Mouse (Mus musculus) heart, postnatal 0 days (tissue): ENCODE data around the gene Tfdp2. TPM values are rescaled to one million over a fixed set of nuclear protein-coding genes. Genes with fewer than 3 reads are reported as not detected.

Experiments
- ATAC-seq: fragments of 200-750 bp; cut with Nextera tagmentation; 2 replicates; pipeline ENCODE4 v1.8.0; 2017; ENCODE audit warnings: low read depth, moderate number of reproducible peaks, moderate library complexity; ENCODE audit not compliant: insufficient read depth
- DNase-seq: peaks from one replicate; pipeline ENCODE4 v3.0.0-alpha.2; 2016; ENCODE audit warnings: low spot score
- H3K27ac ChIP-seq: fragments of 300-500 bp; sonication (generic); 2 replicates; pipeline ENCODE4 v1.5.1; 2014; ENCODE audit warnings: low read depth, mild to moderate bottlenecking
- H3K27me3 ChIP-seq: fragments of 300-500 bp; sonication (generic); 2 replicates; pipeline ENCODE4 v1.6.1; 2014; ENCODE audit warnings: low read length, mixed read lengths; ENCODE audit not compliant: control insufficient read depth, insufficient read depth
- H3K36me3 ChIP-seq: fragments of 300-500 bp; sonication (generic); replicated peaks from 2 replicates; pipeline ENCODE4 v1.6.1; 2014; ENCODE audit warnings: low read length, mixed read lengths; ENCODE audit not compliant: control insufficient read depth, insufficient read depth
- H3K4me1 ChIP-seq: fragments of 300-500 bp; sonication (generic); 2 replicates; pipeline ENCODE4 v1.6.1; 2014; ENCODE audit warnings: antibody characterized with exemption; ENCODE audit not compliant: control insufficient read depth, insufficient read depth
- H3K4me2 ChIP-seq: fragments of 300-500 bp; sonication (generic); 2 replicates; pipeline ENCODE4 v1.6.1; 2014; ENCODE audit warnings: low read depth, mild to moderate bottlenecking, low read length, moderate library complexity
- H3K4me3 ChIP-seq: fragments of 300-500 bp; sonication (generic); 2 replicates; pipeline ENCODE4 v1.5.1; 2014; ENCODE audit warnings: low read depth, low read length
- H3K9ac ChIP-seq: fragments of 300-500 bp; sonication (generic); replicated peaks from 2 replicates; pipeline ENCODE4 v1.6.1; 2014; ENCODE audit warnings: low read depth, low read length, mixed read lengths
- H3K9me3 ChIP-seq: fragments of 300-500 bp; sonication (generic); replicated peaks from 2 replicates; pipeline ENCODE4 v1.6.1; 2016; ENCODE audit warnings: low read length; ENCODE audit not compliant: control insufficient read depth
- CTCF ChIP-seq: IDR thresholded peaks from 2 replicates; pipeline ENCODE4 v1.5.1; 2016; ENCODE audit warnings: antibody characterized with exemption, control low read depth, low read depth
- EP300 ChIP-seq: IDR thresholded peaks from 2 replicates; pipeline ENCODE4 v1.6.1; 2016; ENCODE audit warnings: antibody characterized with exemption, low read depth
- WGBS: fragments of 180-500 bp; shearing (Covaris S2); extraction: QIAGEN DNeasy Blood & Tissue Kit; methylation state at CpG from one replicate; pipeline ENCODE4 v1.1.7; 2014; 5-methylcytosine and 5-hydroxymethylcytosine counted together
- polyA plus RNA-seq: library from polyadenylated mRNA; unstranded; fragments of >200 nt; fragmentation: Nextera tagmentation; extraction: Ambion mirVana; gene quantifications from 2 replicates; pipeline ENCODE4 v1.2.1, GENCODE M21; 2015
- total RNA-seq: library from RNA; depleted of rRNA; stranded (reverse); fragments of >200 nt; gene quantifications from 2 replicates; pipeline ENCODE4 v1.2.3, GENCODE M21; 2014; ENCODE audit warnings: low replicate concordance; rRNA removed

The Tfdp2 gene
- total and polyA plus RNA-seq, 2 experiments from 2014 or later, result 32.5 to 33.4 TPM

DNA sequence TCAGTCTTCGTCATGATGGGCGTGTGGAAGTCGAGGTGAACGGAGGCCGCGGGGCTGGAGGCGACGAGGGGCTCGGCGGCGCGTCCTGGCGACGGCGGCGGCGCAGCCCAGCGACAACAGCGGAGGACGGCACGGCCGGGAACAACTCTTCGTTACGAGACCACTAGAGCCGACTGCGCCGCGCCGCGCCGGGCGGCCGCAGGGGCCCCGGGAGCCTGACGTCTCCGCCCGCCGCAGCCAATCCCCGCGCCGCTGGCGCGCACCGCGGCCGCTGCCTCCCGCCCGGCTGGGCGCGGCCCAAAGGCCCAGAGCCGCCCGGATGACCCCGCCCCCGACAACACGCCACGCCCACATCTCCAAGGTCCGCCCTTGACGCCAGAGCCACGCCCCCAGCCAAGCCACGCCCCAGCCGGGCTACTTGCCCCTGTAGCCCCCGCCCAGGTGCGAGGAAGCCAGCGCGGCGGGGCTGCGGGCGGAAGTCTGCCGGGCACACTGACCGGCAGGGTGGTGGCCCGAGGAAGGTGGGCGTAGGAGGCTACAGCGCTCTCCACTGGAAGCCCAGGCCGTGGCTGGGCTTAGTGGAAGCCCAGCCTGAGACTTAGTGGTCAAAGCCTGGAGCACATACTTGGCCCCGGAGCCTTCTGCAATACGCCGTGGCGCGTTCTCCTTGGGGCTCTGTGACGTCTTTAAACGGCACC lies 168.2 kb downstream of the Tfdp2 start, which contains the start of gene Atp1b3:
Atp1b3 (minus strand) TSS at position 302 of the 698 bp plus-strand sequence.
- H3K4me3 ChIP-seq, result peak within 1 kb of the TSS; percentile 79
- TF ChIP-seq EP300 (no peak), CTCF (no peak)
- DNase-seq (peak; percentile 93), ATAC-seq (peak; percentile 97)
- H3K27ac ChIP-seq, result peak within 1 kb of the TSS; percentile 96
- peaks cover 16% of the 10 kb centered on the region for H3K4me1 ChIP-seq
- H3K4me2 ChIP-seq, result peak within 1 kb of the TSS; percentile 79
- under 1% methylated on average over 61 of the region's 81 CpGs for WGBS
- H3K36me3 ChIP-seq, result no peaks in the 10 kb centered on the region
- H3K27me3 ChIP-seq, result no peaks in the 10 kb centered on the region
- H3K9me3 ChIP-seq, result no peaks in the 10 kb centered on the region
- peak within 1 kb of the TSS; percentile 72 for H3K9ac ChIP-seq

DNA sequence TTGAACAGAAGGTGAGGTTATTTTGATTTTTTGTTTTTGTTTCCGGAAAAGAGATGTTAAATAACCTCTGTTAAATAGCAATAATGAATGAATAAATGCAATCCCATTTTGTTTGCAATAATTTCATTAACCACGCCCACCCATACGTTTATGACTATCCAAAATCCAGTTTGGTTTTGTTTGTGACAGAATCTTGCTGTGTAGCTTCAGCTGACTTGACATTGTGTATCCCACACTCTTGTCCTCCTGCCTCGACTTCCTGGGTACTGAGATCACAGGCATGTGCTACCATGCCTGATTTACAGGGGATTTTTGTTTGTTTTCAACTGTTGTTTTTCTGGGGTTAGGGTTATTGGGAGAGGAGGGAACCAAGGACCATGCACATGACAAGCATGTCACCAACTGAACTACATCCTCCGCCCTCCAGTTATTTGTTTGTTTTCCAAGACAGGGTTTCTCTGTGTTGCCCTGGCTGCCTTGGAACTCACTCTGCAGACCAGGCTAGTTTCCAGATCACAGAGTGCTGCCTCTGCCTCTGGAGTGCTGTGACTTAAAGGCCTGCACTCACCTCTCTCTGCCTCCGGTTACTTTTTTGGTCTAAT lies 169.3 kb downstream of the Tfdp2 start:
- no peak overlapping the region for H3K9ac ChIP-seq
- H3K4me3 ChIP-seq, result no peak overlapping the region
- no peak overlapping the region for H3K27ac ChIP-seq
- no peaks in the 10 kb centered on the region for H3K9me3 ChIP-seq
- ATAC-seq, result no peak
- TF ChIP-seq CTCF, result no peak
- TF ChIP-seq EP300, result no peak
- 60% methylated on average over 6 of the region's 6 CpGs for WGBS
- peaks cover 16% of the 10 kb centered on the region for H3K4me1 ChIP-seq
- no peak for DNase-seq
- no peak overlapping the region for H3K4me2 ChIP-seq
- no peaks in the 10 kb centered on the region for H3K27me3 ChIP-seq
- no peaks in the 10 kb centered on the region for H3K36me3 ChIP-seq

DNA sequence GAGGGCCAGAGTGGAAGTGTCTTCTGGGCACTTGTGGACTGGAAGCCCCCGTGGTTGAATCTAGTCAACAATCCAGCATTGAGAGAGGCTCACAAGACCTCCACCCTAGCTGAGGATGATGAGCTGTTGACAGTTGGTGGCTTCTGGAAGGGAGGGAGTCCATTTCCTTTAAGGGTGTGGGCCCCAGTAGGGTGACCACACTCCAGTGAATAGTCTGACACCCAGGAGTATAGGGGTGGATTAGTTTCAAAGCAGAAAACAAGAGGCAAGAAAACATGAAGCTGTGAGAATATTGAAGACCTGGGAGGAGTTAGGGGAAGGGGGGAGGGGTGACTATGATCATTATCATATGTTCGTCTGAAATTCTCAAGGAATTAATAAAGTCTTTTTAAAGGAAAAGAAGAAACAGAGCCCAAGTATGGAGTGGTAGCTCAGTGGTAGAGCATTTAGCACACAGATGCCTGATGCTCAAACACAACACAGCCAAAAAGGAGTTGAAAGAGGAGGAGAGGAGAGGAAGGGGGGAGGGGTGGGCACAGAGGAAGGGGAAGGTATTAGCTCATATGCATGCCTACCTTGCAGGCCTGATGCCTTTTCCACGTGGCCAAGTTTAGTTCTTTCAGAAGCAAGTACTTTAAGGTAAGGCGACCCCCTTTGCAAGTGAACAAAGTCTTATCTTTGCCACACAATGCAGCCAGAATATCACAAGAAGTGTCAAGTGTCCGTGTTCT lies 173.7 kb downstream of the Tfdp2 start:
- ATAC-seq (no peak), DNase-seq (no peak)
- Histone ChIP-seq H3K27me3 (no peaks in the 10 kb centered on the region), H3K4me2 (no peak overlapping the region), H3K27ac (no peak overlapping the region), H3K4me1 (no peaks in the 10 kb centered on the region; the same call in 1 of the 2 replicates), H3K4me3 (no peak overlapping the region), H3K36me3 (no peaks in the 10 kb centered on the region), H3K9ac (no peak overlapping the region), H3K9me3 (no peaks in the 10 kb centered on the region)
- 29% methylated on average over 5 of the region's 5 CpGs for WGBS
- no peak for TF ChIP-seq CTCF
- TF ChIP-seq EP300, result no peak

DNA sequence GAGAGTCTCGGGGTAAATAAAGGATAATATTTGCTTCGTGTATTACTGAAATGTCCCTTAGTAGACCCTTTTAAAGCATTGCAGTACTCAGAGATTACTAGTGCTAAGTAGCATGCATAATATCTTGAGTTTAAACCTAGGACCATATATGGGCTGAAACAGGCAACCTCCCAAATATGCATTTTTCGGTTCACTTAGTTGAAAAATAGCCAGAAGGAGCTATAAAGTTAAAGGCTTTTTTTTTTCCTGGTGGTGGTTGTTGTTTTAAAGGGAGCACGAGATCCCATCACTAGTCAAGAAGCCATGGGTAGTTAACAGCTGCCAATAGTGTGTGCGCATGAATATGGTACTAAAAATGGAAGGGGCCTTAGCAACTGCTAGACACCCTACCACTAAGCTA lies 175.0 kb downstream of the Tfdp2 start:
- ATAC-seq (no peak), DNase-seq (no peak)
- H3K9me3 ChIP-seq, result no peaks in the 10 kb centered on the region
- H3K27me3 ChIP-seq, result no peaks in the 10 kb centered on the region
- no peak overlapping the region for H3K4me3 ChIP-seq
- no peaks in the 10 kb centered on the region for H3K36me3 ChIP-seq
- TF ChIP-seq EP300 (no peak), CTCF (no peak)
- no peak overlapping the region for H3K9ac ChIP-seq
- H3K4me2 ChIP-seq, result no peak overlapping the region
- H3K27ac ChIP-seq, result no peak overlapping the region
- WGBS, result 85% methylated on average over 5 of the region's 5 CpGs
- H3K4me1 ChIP-seq, result no peaks in the 10 kb centered on the region

Other genes with a start within 250 kb of the Tfdp2 start
- 9.7 and 14.0 TPM in 2 replicates for gene Xrn1, start 241.5 kb upstream of the Tfdp2 start, total RNA-seq
- 7.4 and 8.8 TPM in 2 replicates for gene Xrn1, start 241.5 kb upstream of the Tfdp2 start, polyA plus RNA-seq
- gene Gk5, start 76.9 kb upstream of the Tfdp2 start, total RNA-seq, result 0.76 and 3.2 TPM in 2 replicates
- gene Gk5, start 76.9 kb upstream of the Tfdp2 start, polyA plus RNA-seq, result 1.6 and 1.7 TPM in 2 replicates
- 46.4 and 52.6 TPM in 2 replicates for gene Atp1b3, start 168.2 kb downstream of the Tfdp2 start, total RNA-seq
- 107 and 109 TPM in 2 replicates for gene Atp1b3, start 168.2 kb downstream of the Tfdp2 start, polyA plus RNA-seq